Mouse (Mus musculus) lung, postnatal 0 days (tissue): ENCODE measurements around the gene Stat1. TPM values are rescaled to one million over a fixed set of nuclear protein-coding genes. Genes with fewer than 3 reads are reported as not detected.

Source experiments
- ATAC-seq: fragments of 200-750 bp; cut with Nextera tagmentation; 2 replicates; pipeline ENCODE4 v1.8.0; 2017; ENCODE audit warnings: moderate library complexity
- DNase-seq: peaks from one replicate; pipeline ENCODE4 v3.0.0-alpha.2; 2016; ENCODE audit warnings: low spot score
- H3K27ac ChIP-seq: fragments of 300-500 bp; sonication (generic); 2 replicates; pipeline ENCODE4 v1.5.1; 2014; ENCODE audit warnings: antibody characterized with exemption, mild to moderate bottlenecking, low read length, mixed read lengths
- H3K27me3 ChIP-seq: fragments of 300-500 bp; sonication (generic); replicated peaks from 2 replicates; pipeline ENCODE4 v1.6.1; 2014; ENCODE audit warnings: low read length, mixed read lengths; ENCODE audit not compliant: insufficient read depth
- H3K36me3 ChIP-seq: fragments of 300-500 bp; sonication (generic); 2 replicates; pipeline ENCODE4 v1.6.1; 2014; ENCODE audit warnings: low read length, mixed read lengths; ENCODE audit not compliant: insufficient read depth
- H3K4me1 ChIP-seq: fragments of 300-500 bp; sonication (generic); 2 replicates; pipeline ENCODE4 v1.6.1; 2014; ENCODE audit warnings: antibody characterized with exemption, low read depth, low read length, mixed read lengths; ENCODE audit not compliant: insufficient read depth
- H3K4me2 ChIP-seq: fragments of 300-500 bp; sonication (generic); replicated peaks from 2 replicates; pipeline ENCODE4 v1.6.1; 2014; ENCODE audit warnings: low read depth, mild to moderate bottlenecking, low read length, moderate library complexity, mixed read lengths
- H3K4me3 ChIP-seq: fragments of 300-500 bp; sonication (generic); 2 replicates; pipeline ENCODE4 v1.5.1; 2014; ENCODE audit warnings: low read depth, low read length
- H3K9ac ChIP-seq: fragments of 300-500 bp; sonication (generic); replicated peaks from 2 replicates; pipeline ENCODE4 v1.6.1; 2014; ENCODE audit warnings: low read depth, mild to moderate bottlenecking
- H3K9me3 ChIP-seq: fragments of 300-500 bp; sonication (generic); 2 replicates; pipeline ENCODE4 v1.6.1; 2016; ENCODE audit warnings: low read length, mixed read lengths
- CTCF ChIP-seq: IDR thresholded peaks from 2 replicates; pipeline ENCODE4 v1.5.1; 2016; ENCODE audit warnings: antibody characterized with exemption, mild to moderate bottlenecking
- EP300 ChIP-seq: IDR thresholded peaks from 2 replicates; pipeline ENCODE4 v1.6.1; 2016; ENCODE audit warnings: antibody characterized with exemption, mild to moderate bottlenecking, control low read depth
- WGBS: fragments of 180-500 bp; shearing (Covaris S2); extraction: QIAGEN DNeasy Blood & Tissue Kit; methylation state at CpG from one replicate; pipeline ENCODE4 v1.1.7; 2014; 5-methylcytosine and 5-hydroxymethylcytosine counted together
- polyA plus RNA-seq: library from polyadenylated mRNA; unstranded; fragments of >200 nt; fragmentation: Nextera tagmentation; extraction: Ambion mirVana; gene quantifications from 2 replicates; pipeline ENCODE4 v1.2.1, GENCODE M21; 2015

Stat1 gene
- polyA plus RNA-seq, 1 experiment from 2014 or later, result 36.3 TPM

DNA sequence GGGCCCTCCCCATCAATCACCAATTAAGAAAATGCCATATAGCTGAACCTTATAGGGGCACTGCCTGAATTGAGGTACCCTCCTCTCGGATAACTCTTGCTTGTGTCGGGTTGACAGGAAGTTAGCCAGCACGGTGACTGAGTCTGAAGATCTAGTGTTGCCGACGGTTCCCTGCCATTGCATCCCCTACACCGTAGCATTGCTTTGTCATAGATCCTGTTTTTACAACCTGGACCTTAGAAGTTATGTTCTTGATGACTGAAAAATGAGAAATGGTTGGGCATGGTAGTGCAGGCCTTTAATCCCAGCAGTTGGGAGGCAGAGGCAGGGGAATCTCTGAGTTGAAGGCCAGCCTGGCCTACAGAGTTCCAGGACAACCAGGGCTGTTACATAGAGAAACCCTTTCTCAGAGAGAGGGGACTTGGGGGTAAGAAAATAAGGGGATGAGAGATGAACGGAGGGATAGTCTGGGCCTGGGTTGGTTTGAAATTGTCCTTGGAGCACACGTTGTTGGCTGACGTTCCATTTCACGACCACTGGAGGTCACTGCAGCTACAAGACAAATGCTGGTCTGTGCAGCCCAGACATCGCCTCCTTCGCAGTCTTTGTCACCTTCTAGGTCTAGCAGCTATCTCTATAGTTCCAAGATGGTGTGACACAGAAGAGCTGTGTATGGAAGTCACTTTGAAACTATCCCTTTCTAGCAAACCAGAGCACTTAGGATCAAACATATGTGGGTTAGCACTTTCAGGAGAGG lies 27.2 kb downstream of the Stat1 start:
- no peak overlapping the region for H3K27ac ChIP-seq
- no peak overlapping the region for H3K4me3 ChIP-seq
- peak; percentile 53 for ATAC-seq
- DNase-seq, result peak; percentile 74
- peaks cover 39% of the 10 kb centered on the region for H3K36me3 ChIP-seq
- H3K9ac ChIP-seq, result no peak overlapping the region
- no peaks in the 10 kb centered on the region for H3K27me3 ChIP-seq
- 49% methylated on average over 12 of the region's 12 CpGs for WGBS
- TF ChIP-seq CTCF (peak; percentile 83), EP300 (no peak)
- no peak overlapping the region for H3K4me2 ChIP-seq
- H3K4me1 ChIP-seq, result no peaks in the 10 kb centered on the region
- H3K9me3 ChIP-seq, result no peaks in the 10 kb centered on the region

DNA sequence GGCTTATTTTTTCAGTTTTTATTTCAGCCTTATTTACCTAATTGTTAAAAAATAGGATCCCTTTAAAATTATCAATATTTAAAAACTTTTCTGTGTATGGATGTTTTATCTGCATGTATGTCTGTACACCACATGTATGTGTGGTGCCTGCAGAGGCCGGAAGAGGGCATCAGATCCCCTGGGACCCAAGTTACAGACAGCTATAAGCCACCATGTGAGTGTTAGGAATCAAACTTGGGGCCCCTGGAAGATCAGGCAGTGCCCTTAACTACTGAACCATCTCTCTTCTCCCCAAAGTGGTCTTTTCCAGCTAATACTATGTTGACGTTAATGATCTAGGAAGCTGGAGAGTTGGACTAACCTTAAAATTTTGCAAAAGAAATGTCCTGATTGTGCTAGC lies 28.2 kb downstream of the Stat1 start:
- H3K27ac ChIP-seq, result no peak overlapping the region

DNA sequence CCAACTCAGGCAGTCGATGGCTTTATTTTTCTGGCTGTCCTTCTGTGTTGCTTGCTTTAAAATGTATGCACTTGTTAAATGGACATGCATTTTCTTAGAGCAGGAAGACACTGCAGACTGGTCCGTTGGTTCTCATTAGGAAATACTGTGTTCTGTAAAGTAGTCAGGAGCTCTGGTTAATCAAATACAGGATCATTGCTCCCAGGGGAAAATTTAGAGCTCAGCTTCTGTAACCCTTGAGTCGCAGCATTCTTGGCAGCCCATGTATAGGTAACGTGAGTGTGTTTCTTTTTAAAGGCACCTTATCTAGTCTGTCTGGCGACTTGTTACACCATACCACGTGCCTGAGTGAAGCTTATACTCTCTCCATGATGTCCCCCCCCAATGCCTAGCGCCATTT lies 28.9 kb downstream of the Stat1 start:
- H3K4me3 ChIP-seq, result no peak overlapping the region
- H3K4me1 ChIP-seq, result no peaks in the 10 kb centered on the region
- no peak for TF ChIP-seq CTCF
- no peak for TF ChIP-seq EP300
- H3K36me3 ChIP-seq, result peaks cover 34% of the 10 kb centered on the region
- no peak overlapping the region for H3K27ac ChIP-seq
- DNase-seq (no peak), ATAC-seq (no peak)
- WGBS, result 72% methylated on average over 7 of the region's 7 CpGs
- H3K4me2 ChIP-seq, result no peak overlapping the region
- H3K9ac ChIP-seq, result no peak overlapping the region
- H3K9me3 ChIP-seq, result no peaks in the 10 kb centered on the region
- no peaks in the 10 kb centered on the region for H3K27me3 ChIP-seq

More for the DNA sequence above, 28.2 kb downstream of the Stat1 start:
- WGBS, result 83% methylated on average over 2 of the region's 2 CpGs
- no peak overlapping the region for H3K4me2 ChIP-seq
- H3K4me3 ChIP-seq, result no peak overlapping the region
- H3K9ac ChIP-seq, result no peak overlapping the region
- H3K36me3 ChIP-seq, result peaks cover 34% of the 10 kb centered on the region
- no peaks in the 10 kb centered on the region for H3K9me3 ChIP-seq
- no peak for ATAC-seq
- H3K27me3 ChIP-seq, result no peaks in the 10 kb centered on the region
- no peaks in the 10 kb centered on the region for H3K4me1 ChIP-seq
- no peak for DNase-seq
- no peak for TF ChIP-seq CTCF
- TF ChIP-seq EP300, result no peak

DNA sequence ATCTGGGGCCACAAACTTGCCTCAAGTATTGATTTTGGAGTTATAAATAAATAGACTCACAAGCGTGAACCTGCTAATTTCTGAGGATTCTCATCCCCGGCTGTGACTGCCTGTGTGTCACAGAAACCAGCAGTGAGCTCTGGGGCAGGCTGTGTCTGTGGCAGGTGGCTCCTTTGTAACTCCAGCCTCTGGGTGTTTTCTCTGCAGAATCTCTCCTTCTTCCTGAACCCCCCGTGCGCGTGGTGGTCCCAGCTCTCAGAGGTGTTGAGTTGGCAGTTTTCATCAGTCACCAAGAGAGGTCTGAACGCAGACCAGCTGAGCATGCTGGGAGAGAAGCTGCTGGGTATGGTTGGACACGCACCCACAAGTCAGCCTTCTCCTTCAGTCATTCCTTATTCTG lies 29.5 kb downstream of the Stat1 start:
- Histone ChIP-seq H3K9me3 (no peaks in the 10 kb centered on the region), H3K4me3 (no peak overlapping the region), H3K4me1 (no peaks in the 10 kb centered on the region), H3K36me3 (peaks cover 31% of the 10 kb centered on the region), H3K9ac (no peak overlapping the region), H3K27me3 (no peaks in the 10 kb centered on the region), H3K27ac (no peak overlapping the region), H3K4me2 (no peak overlapping the region)
- TF ChIP-seq EP300, result no peak
- no peak for TF ChIP-seq CTCF
- 76% methylated on average over 7 of the region's 7 CpGs for WGBS
- DNase-seq, result no peak
- ATAC-seq, result no peak

DNA sequence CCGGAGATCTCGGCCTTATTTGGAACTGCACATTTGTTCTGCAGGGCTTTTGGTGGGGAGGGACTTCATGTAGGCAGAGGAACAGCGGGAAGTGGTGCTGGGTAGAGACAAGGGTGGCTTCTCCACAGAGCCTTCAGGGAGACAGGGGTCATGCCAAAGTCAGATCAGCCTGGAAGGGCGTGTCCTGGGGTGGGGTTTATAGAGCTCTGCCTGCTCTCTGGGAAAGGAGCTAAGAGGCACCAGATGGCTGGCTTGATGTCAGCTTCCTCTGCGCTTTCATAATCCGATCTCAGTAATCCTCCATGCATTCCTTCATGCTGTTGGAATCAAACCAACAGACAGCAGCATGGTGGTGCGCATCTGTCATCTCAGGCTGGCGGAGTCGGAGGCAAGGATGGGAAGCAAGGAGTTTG lies 30.7 kb downstream of the Stat1 start:
- Histone ChIP-seq H3K9me3 (no peaks in the 10 kb centered on the region), H3K36me3 (peaks cover 30% of the 10 kb centered on the region), H3K27me3 (no peaks in the 10 kb centered on the region), H3K4me2 (no peak overlapping the region), H3K4me3 (no peak overlapping the region), H3K4me1 (no peaks in the 10 kb centered on the region), H3K27ac (no peak overlapping the region), H3K9ac (no peak overlapping the region)
- 60% methylated on average over 9 of the region's 9 CpGs for WGBS
- TF ChIP-seq EP300 (no peak), CTCF (no peak)
- DNase-seq, result peak; percentile 55
- peak; percentile 63 for ATAC-seq

DNA sequence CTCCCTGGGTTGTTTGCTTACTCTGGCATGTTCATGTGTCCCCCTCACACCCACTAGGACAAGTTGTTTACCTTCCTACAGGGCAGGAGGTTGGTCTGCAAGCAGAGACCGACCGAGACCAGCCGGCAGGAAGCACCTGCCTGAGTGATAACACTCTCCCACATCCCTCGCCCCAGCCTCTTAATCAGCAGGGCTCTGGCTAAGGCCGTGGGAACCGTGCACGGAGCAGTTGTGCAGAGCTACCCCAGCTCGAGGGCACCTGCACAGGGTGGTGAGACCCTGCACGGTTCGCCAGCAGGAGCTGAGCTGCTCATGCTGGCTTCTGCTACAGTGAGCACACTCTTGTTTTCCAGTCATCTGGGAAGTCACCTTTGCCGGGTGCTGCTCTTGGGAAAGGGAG lies 31.4 kb downstream of the Stat1 start:
- 34% methylated on average over 11 of the region's 11 CpGs for WGBS
- TF ChIP-seq EP300, result peak; percentile 19; the same call in 1 of the 2 replicates
- no peak for TF ChIP-seq CTCF
- H3K27ac ChIP-seq, result no peak overlapping the region
- H3K4me2 ChIP-seq, result no peak overlapping the region
- H3K9me3 ChIP-seq, result no peaks in the 10 kb centered on the region
- peaks cover 29% of the 10 kb centered on the region for H3K36me3 ChIP-seq
- ATAC-seq, result peak; percentile 34
- H3K4me3 ChIP-seq, result no peak overlapping the region
- no peak overlapping the region for H3K9ac ChIP-seq
- no peak for DNase-seq
- no peaks in the 10 kb centered on the region for H3K27me3 ChIP-seq
- no peaks in the 10 kb centered on the region for H3K4me1 ChIP-seq
